Mouse (Mus musculus): ENCODE measurements around the gene Gm49333.

Gm49333 gene

GRCm38 (mm10) chr16:20611357-20612227 lies at the start of gene Gm49333, which contains the start of the genes Eef1akmt4 and Alg3:
Gene Gm49333, plus strand, starts transcription at chr16:20611610.
Gene Eef1akmt4, plus strand, starts transcription at chr16:20611593.
Gene Alg3, minus strand, starts transcription at chr16:20611735.
- DNase-seq (ENCODE audit: low spot score in 2 of 2): peak; percentile 76 to 79

GRCm38 (mm10) chr16:20565075-20565474 lies 46.3 kb upstream of the Gm49333 start:
- DNase-seq (ENCODE audit: low spot score in 2 of 2): no peak

- no peak for DNase-seq (ENCODE audit: low spot score in 2 of 2)
Observed at GRCm38 (mm10) chr16:20589366-20589938, 22.0 kb upstream of the Gm49333 start, which contains the start of gene Vwa5b2. Gene Vwa5b2, plus strand, starts transcription at chr16:20589471.

- no peak for DNase-seq (ENCODE audit: low spot score in 2 of 2)
Observed at GRCm38 (mm10) chr16:20589939-20590679, 21.3 kb upstream of the Gm49333 start.

- no peak for DNase-seq (ENCODE audit: low spot score in 2 of 2)
Observed at GRCm38 (mm10) chr16:20590680-20591038, 20.8 kb upstream of the Gm49333 start.

- DNase-seq (ENCODE audit: low spot score in 2 of 2): no peak
Observed at GRCm38 (mm10) chr16:20591076-20591705, 20.2 kb upstream of the Gm49333 start.

- no peak for DNase-seq (ENCODE audit: low spot score in 2 of 2)
Observed at GRCm38 (mm10) chr16:20595060-20595673, 16.2 kb upstream of the Gm49333 start.

GRCm38 (mm10) chr16:20595737-20596136 lies 15.7 kb upstream of the Gm49333 start:
- DNase-seq (ENCODE audit: low spot score in 2 of 2): no peak

- no peak for DNase-seq (ENCODE audit: low spot score in 2 of 2)
Observed at GRCm38 (mm10) chr16:20596687-20597441, 14.5 kb upstream of the Gm49333 start.

GRCm38 (mm10) chr16:20600511-20600910 lies 10.9 kb upstream of the Gm49333 start:
- no peak for DNase-seq (ENCODE audit: low spot score in 2 of 2)

GRCm38 (mm10) chr16:20604705-20605104 lies 6.7 kb upstream of the Gm49333 start:
- DNase-seq (ENCODE audit: low spot score in 2 of 2): no peak

- peak; percentile 54 to 73 for DNase-seq (ENCODE audit: low spot score in 2 of 2)
Observed at GRCm38 (mm10) chr16:20610501-20611356, 681 bp upstream of the Gm49333 start.

GRCm38 (mm10) chr16:20619541-20620398 lies 8.4 kb downstream of the Gm49333 start:
- peak in 1 of 2 experiments; percentile 25 for DNase-seq (ENCODE audit: low spot score in 2 of 2)

- DNase-seq (ENCODE audit: low spot score in 2 of 2): no peak
Observed at GRCm38 (mm10) chr16:20620399-20620735, 9.0 kb downstream of the Gm49333 start.

- no peak for DNase-seq (ENCODE audit: low spot score in 2 of 2)
Observed at GRCm38 (mm10) chr16:20620751-20621190, 9.4 kb downstream of the Gm49333 start.

GRCm38 (mm10) chr16:20621191-20621990 lies 10.0 kb downstream of the Gm49333 start, which contains the start of gene Camk2n2:
Gene Camk2n2, minus strand, starts transcription at chr16:20621287.
- DNase-seq (ENCODE audit: low spot score in 2 of 2): peak; percentile 49 to 60

GRCm38 (mm10) chr16:20621991-20622685 lies 10.7 kb downstream of the Gm49333 start:
- peak; percentile 28 to 49 for DNase-seq (ENCODE audit: low spot score in 2 of 2)
